Mouse (Mus musculus) bone marrow macrophage, adult 2 months (primary cell): ENCODE measurements around the gene Slc25a15.

ENCODE experiments used
- CTCF ChIP-seq: IDR thresholded peaks from 2 replicates; pipeline ENCODE4 v1.5.1; 2012; ENCODE audit warnings: low read depth, mild to moderate bottlenecking, low read length, moderate library complexity
- POLR2A ChIP-seq: IDR thresholded peaks from 2 replicates; pipeline ENCODE4 v1.6.1; 2012; ENCODE audit warnings: mild to moderate bottlenecking, low read depth, low read length, borderline replicate concordance

DNA sequence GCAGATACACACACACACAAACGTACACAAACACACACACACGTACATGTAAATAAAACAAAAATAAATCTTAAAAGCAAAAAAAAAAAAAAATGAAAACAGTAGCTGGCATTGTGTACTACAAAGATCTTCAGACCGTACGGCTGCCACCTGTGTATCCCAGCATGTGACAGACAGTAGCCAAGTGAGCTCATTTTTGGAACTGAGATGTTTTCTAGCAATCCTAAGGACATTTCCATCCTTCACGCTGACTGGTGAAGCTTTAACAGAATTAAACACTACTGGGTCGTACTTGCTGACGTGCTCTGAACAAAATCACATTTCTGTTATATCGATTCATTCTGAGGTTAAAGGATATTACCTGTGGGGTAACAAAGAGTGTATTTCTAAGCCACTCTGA is 3.1 kb downstream of the Slc25a15 start:
- TF ChIP-seq CTCF, result no peak
- TF ChIP-seq POLR2A, result no peak
